In the genomic region with DNA sequence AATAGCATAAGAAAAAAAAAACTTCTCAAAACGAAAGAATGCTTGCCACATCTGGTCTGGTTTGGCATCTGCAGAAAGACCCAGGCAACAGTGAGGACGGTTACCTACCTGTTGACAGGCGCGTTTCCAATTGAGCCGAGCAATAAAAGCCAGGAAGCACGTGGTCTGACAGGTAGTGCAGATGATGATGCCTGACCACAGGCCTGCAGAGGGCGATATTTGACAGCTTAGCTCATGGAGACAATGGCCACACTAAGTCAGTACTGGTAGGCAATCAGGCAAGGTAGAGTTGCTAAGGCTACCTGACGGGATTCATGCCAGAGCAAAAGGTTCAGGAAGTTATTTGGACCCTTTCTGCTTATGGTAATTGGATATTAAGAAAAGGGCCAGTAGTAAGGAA, we compare ENCODE assay signal across 8 mouse cellular contexts. TPM values are rescaled to one million over a fixed set of nuclear protein-coding genes. Genes with fewer than 3 reads are reported as not detected.
A peak's percentile ranks its signal among the peaks of the same experiment; 100 is the strongest.
DNase-seq lines count a peak whose midpoint lies in the region; ATAC-seq and TF ChIP-seq lines count a peak whose summit lies in the region.

No protein-coding gene starts in this region.

- H3K27ac ChIP-seq in hindbrain, embryonic 10.5 days: no peak overlapping the region
- H3K27ac ChIP-seq in hindbrain, embryonic 14.5 days: no peak overlapping the region
- no peak overlapping the region for H3K27ac ChIP-seq in bone marrow, adult 2 months (ENCODE audit: control insufficient read depth, insufficient read depth, low read depth, low read length, poor library complexity)
- H3K27ac ChIP-seq in kidney, adult 2 months (ENCODE audit: insufficient read depth, low read depth, low read length): no peak overlapping the region
- H3K27ac ChIP-seq in limb, embryonic 11.5 days (replicated peaks; ENCODE audit: low read depth, low read length): no peak overlapping the region

- H3K36me3 ChIP-seq in hindbrain, embryonic 10.5 days: no peaks in the 10 kb centered on the region
- H3K36me3 ChIP-seq in hindbrain, embryonic 14.5 days (replicated peaks; ENCODE audit: control insufficient read depth, insufficient read depth): no peaks in the 10 kb centered on the region
- peaks cover 1% of the 10 kb centered on the region; the same call in 1 of the 2 replicates for H3K36me3 ChIP-seq in kidney, adult 2 months (ENCODE audit: control insufficient read depth, insufficient read depth, low read length)
- H3K36me3 ChIP-seq in limb, embryonic 11.5 days (ENCODE audit: control insufficient read depth, insufficient read depth, low read length): no peaks in the 10 kb centered on the region

- peak; percentile 75 for TF ChIP-seq CTCF in bone marrow, adult 2 months (IDR thresholded peaks at IDR 0.05; ENCODE audit: control insufficient read depth, insufficient read depth, low read length)
- TF ChIP-seq CTCF in kidney, adult 2 months (conservative IDR thresholded peaks at IDR 0.05; ENCODE audit: insufficient read depth, insufficient read length, low read depth, low read length): peak; percentile 99

- peaks cover 3% of the 10 kb centered on the region; the same call in 1 of the 2 replicates for H3K4me1 ChIP-seq in hindbrain, embryonic 10.5 days (replicated peaks)
- no peaks in the 10 kb centered on the region for H3K4me1 ChIP-seq in hindbrain, embryonic 14.5 days (replicated peaks; ENCODE audit: control insufficient read depth, insufficient read depth, low read length)
- H3K4me1 ChIP-seq in bone marrow, adult 2 months (ENCODE audit: control insufficient read depth, insufficient read depth, low read length): no peaks in the 10 kb centered on the region
- H3K4me1 ChIP-seq in kidney, adult 2 months (ENCODE audit: control insufficient read depth, insufficient read depth, low read length): peaks cover 22% of the 10 kb centered on the region; the same call in 1 of the 2 replicates
- no peaks in the 10 kb centered on the region for H3K4me1 ChIP-seq in limb, embryonic 11.5 days (ENCODE audit: control insufficient read depth, insufficient read depth, low read length)

- no peak for ATAC-seq in hindbrain, embryonic 14.5 days (ENCODE audit: low FRiP score)
- ATAC-seq in limb, embryonic 11.5 days (ENCODE audit: insufficient number of reproducible peaks, low FRiP score, low TSS enrichment, low read depth): no peak

- no peak overlapping the region for H3K4me2 ChIP-seq in hindbrain, embryonic 14.5 days (replicated peaks)
- no peak overlapping the region for H3K4me2 ChIP-seq in limb, embryonic 11.5 days (ENCODE audit: low read depth, severe bottlenecking)

- H3K9ac ChIP-seq in hindbrain, embryonic 14.5 days: no peak overlapping the region
- H3K9ac ChIP-seq in limb, embryonic 11.5 days (ENCODE audit: low read length): no peak overlapping the region

- peak; percentile 48 for DNase-seq in hindbrain, embryonic 10.5 days (ENCODE audit: low spot score)
- no peak for DNase-seq in hindbrain, embryonic 14.5 days (ENCODE audit: low spot score)
- peak; percentile 22 to 32 for DNase-seq in frontal cortex, postnatal 25 days (ENCODE audit: low spot score in 2 of 2)
- peak; percentile 92 for DNase-seq in kidney, adult 2 months
- DNase-seq in limb, embryonic 11.5 days (ENCODE audit: low spot score): peak; percentile 68
- peak; percentile 55 for DNase-seq in ovary, postnatal 14 days (ENCODE audit: low spot score)
- peak; percentile 50 to 58 for DNase-seq in thymus, adult 18-20 months

- peaks cover 26% of the 10 kb centered on the region for H3K27me3 ChIP-seq in hindbrain, embryonic 10.5 days (ENCODE audit: insufficient read depth, poor library complexity, severe bottlenecking)
- no peaks in the 10 kb centered on the region; the same call in 1 of the 2 replicates for H3K27me3 ChIP-seq in hindbrain, embryonic 14.5 days (ENCODE audit: control insufficient read depth, insufficient read depth, low read length)
- no peaks in the 10 kb centered on the region for H3K27me3 ChIP-seq in kidney, adult 2 months (replicated peaks; ENCODE audit: control insufficient read depth, insufficient read depth, low read length)
- H3K27me3 ChIP-seq in limb, embryonic 11.5 days (ENCODE audit: control insufficient read depth, insufficient read depth, low read length): peaks cover 3% of the 10 kb centered on the region

- H3K4me3 ChIP-seq in hindbrain, embryonic 10.5 days: no peak overlapping the region
- H3K4me3 ChIP-seq in hindbrain, embryonic 14.5 days (replicated peaks; ENCODE audit: low read length): no peak overlapping the region
- no peak overlapping the region for H3K4me3 ChIP-seq in bone marrow, adult 2 months (replicated peaks; ENCODE audit: control insufficient read depth, low read depth, low read length)
- no peak overlapping the region for H3K4me3 ChIP-seq in kidney, adult 2 months (ENCODE audit: insufficient read depth, low read depth, low read length)
- no peak overlapping the region for H3K4me3 ChIP-seq in limb, embryonic 11.5 days (ENCODE audit: low read depth, low read length)

- WGBS in hindbrain, embryonic 10.5 days: 18% methylated on average over 8 of the region's 8 CpGs
- 13% methylated on average over 8 of the region's 8 CpGs for WGBS in hindbrain, embryonic 14.5 days
- WGBS in bone marrow, adult 2 months: 3% methylated on average over 8 of the region's 8 CpGs
- WGBS in kidney, adult 2 months: 2% methylated on average over 8 of the region's 8 CpGs
- 5% methylated on average over 8 of the region's 8 CpGs for WGBS in limb, embryonic 11.5 days

- no peak for TF ChIP-seq POLR2A in bone marrow, adult 2 months (IDR thresholded peaks at IDR 0.05; ENCODE audit: borderline replicate concordance, control insufficient read depth, low read depth, low read length)
- TF ChIP-seq POLR2A in kidney, adult 2 months (IDR thresholded peaks at IDR 0.05; ENCODE audit: low read depth, low read length): no peak

- H3K9me3 ChIP-seq in hindbrain, embryonic 10.5 days: no peaks in the 10 kb centered on the region
- no peaks in the 10 kb centered on the region for H3K9me3 ChIP-seq in hindbrain, embryonic 14.5 days (ENCODE audit: control insufficient read depth, low read length)
- no peaks in the 10 kb centered on the region for H3K9me3 ChIP-seq in limb, embryonic 11.5 days (ENCODE audit: control insufficient read depth, low read length)

RNA-seq across cellular contexts. Expression of a gene that starts 6.7 kb away (rescaled TPM):
- polyA plus RNA-seq in hindbrain, embryonic 10.5 days (2016; fragmentation: Nextera tagmentation; extraction: Ambion mirVana): not detected in 2 replicates
- polyA plus RNA-seq in hindbrain, embryonic 14.5 days (2014; fragmentation: Nextera tagmentation; extraction: Ambion mirVana): 0.08 TPM in 1 of 2 replicates, not detected in the other
- polyA plus RNA-seq in bone marrow, adult 2 months (2011; ENCODE audit: insufficient read depth, insufficient read length, low replicate concordance, missing spikeins): not detected in 2 replicates
- 0.11 and 1.5 TPM in 2 replicates for polyA plus RNA-seq in kidney, adult 2 months (2012; rRNA removed)
- polyA plus RNA-seq in limb, embryonic 11.5 days (2014; fragmentation: Nextera tagmentation; extraction: Ambion mirVana): not detected in 2 replicates

RNA-seq across cellular contexts. Expression of a gene that starts 28.8 kb away (rescaled TPM):
- polyA plus RNA-seq in hindbrain, embryonic 10.5 days (2016; fragmentation: Nextera tagmentation; extraction: Ambion mirVana): 0.05 and 0.10 TPM in 2 replicates
- 0.13 TPM in 1 of 2 replicates, not detected in the other for polyA plus RNA-seq in hindbrain, embryonic 14.5 days (2014; fragmentation: Nextera tagmentation; extraction: Ambion mirVana)
- 1.4 TPM in 1 of 2 replicates, not detected in the other for polyA plus RNA-seq in bone marrow, adult 2 months (2011; ENCODE audit: insufficient read depth, insufficient read length, low replicate concordance, missing spikeins)
- polyA plus RNA-seq in kidney, adult 2 months (2012; rRNA removed): 395 and 444 TPM in 2 replicates
- polyA plus RNA-seq in limb, embryonic 11.5 days (2014; fragmentation: Nextera tagmentation; extraction: Ambion mirVana): 0.05 TPM in 1 of 2 replicates, not detected in the other

Comparison
In these comparisons a context has a peak if more than half of its experiments do, and no peak if none do; other contexts are left out.
1. RNA of a gene that starts 28.8 kb away (polyA plus RNA-seq): 395 to 444 TPM in kidney, adult 2 months; 1.4 TPM in bone marrow, adult 2 months, 0.05 TPM in limb, embryonic 11.5 days, 0.05 to 0.10 TPM in hindbrain, embryonic 10.5 days and 0.13 TPM in hindbrain, embryonic 14.5 days; every median in the first group is over 100 times any median in the second.